Mouse (Mus musculus) intestine, embryonic 14.5 days (tissue): Measurements from ENCODE around the gene Rab17. TPM values are rescaled to one million over a fixed set of nuclear protein-coding genes. Genes with fewer than 3 reads are reported as not detected.

Experiments
- ATAC-seq: fragments of 200-750 bp; cut with Nextera tagmentation; replicated peaks from 2 replicates; pipeline ENCODE4 v1.8.0; 2017; ENCODE audit warnings: low read depth, moderate number of reproducible peaks, moderate TSS enrichment, moderate library complexity; ENCODE audit not compliant: low FRiP score, low TSS enrichment
- DNase-seq: peaks from one replicate; pipeline ENCODE4 v3.0.0-alpha.2; 2018; ENCODE audit warnings: low spot score
- H3K27ac ChIP-seq: fragments of 300-500 bp; sonication (generic); 2 replicates; pipeline ENCODE4 v1.5.1; 2014; ENCODE audit warnings: low read depth, mild to moderate bottlenecking, control low read depth
- H3K27me3 ChIP-seq: fragments of 300-500 bp; sonication (generic); replicated peaks from 2 replicates; pipeline ENCODE4 v1.6.1; 2014; ENCODE audit warnings: low read length, control low read depth; ENCODE audit not compliant: control insufficient read depth, insufficient read depth
- H3K36me3 ChIP-seq: fragments of 300-500 bp; sonication (generic); 2 replicates; pipeline ENCODE4 v1.6.1; 2014; ENCODE audit warnings: low read length, control low read depth; ENCODE audit not compliant: control insufficient read depth, insufficient read depth
- H3K4me1 ChIP-seq: fragments of 300-500 bp; sonication (generic); replicated peaks from 2 replicates; pipeline ENCODE4 v1.6.1; 2014; ENCODE audit warnings: low read length, control low read depth, mixed read lengths; ENCODE audit not compliant: control insufficient read depth, insufficient read depth
- H3K4me2 ChIP-seq: fragments of 300-500 bp; sonication (generic); 2 replicates; pipeline ENCODE4 v1.6.1; 2014; ENCODE audit warnings: low read length
- H3K4me3 ChIP-seq: fragments of 300-500 bp; sonication (generic); 2 replicates; pipeline ENCODE4 v1.5.1; 2014; ENCODE audit warnings: low read depth, low read length, control low read depth, mixed read lengths
- H3K9ac ChIP-seq: fragments of 300-500 bp; sonication (generic); 2 replicates; pipeline ENCODE4 v1.6.1; 2014; ENCODE audit warnings: mild to moderate bottlenecking, low read length
- H3K9me3 ChIP-seq: fragments of 300-500 bp; sonication (generic); 2 replicates; pipeline ENCODE4 v1.6.1; 2016; ENCODE audit warnings: low read length, control low read depth; ENCODE audit not compliant: control insufficient read depth
- WGBS: fragments of 180-500 bp; shearing (Covaris S2); extraction: QIAGEN DNeasy Blood & Tissue Kit; methylation state at CpG from one replicate; pipeline ENCODE4 v1.1.7; 2014; 5-methylcytosine and 5-hydroxymethylcytosine counted together
- polyA plus RNA-seq: library from polyadenylated mRNA; unstranded; fragments of >200 nt; fragmentation: Nextera tagmentation; extraction: Ambion mirVana; gene quantifications from 2 replicates; pipeline ENCODE4 v1.2.1, GENCODE M21; 2014

Gene Rab17
- polyA plus RNA-seq, 1 experiment from 2014 or later = 22.8 TPM

- 69% methylated on average over 6 of the region's 6 CpGs for WGBS
- Histone ChIP-seq H3K4me3 (no peak overlapping the region), H3K4me2 (no peak overlapping the region), H3K36me3 (no peaks in the 10 kb centered on the region), H3K27me3 (no peaks in the 10 kb centered on the region; the same call in 1 of the 2 replicates), H3K9ac (no peak overlapping the region), H3K27ac (no peak overlapping the region), H3K9me3 (no peaks in the 10 kb centered on the region), H3K4me1 (peaks cover 23% of the 10 kb centered on the region)
- DNase-seq (no peak), ATAC-seq (no peak)
These were observed 56.2 kb downstream of the Rab17 start for GRCm38 (mm10) chr1:90913231-90913630.

DNA sequence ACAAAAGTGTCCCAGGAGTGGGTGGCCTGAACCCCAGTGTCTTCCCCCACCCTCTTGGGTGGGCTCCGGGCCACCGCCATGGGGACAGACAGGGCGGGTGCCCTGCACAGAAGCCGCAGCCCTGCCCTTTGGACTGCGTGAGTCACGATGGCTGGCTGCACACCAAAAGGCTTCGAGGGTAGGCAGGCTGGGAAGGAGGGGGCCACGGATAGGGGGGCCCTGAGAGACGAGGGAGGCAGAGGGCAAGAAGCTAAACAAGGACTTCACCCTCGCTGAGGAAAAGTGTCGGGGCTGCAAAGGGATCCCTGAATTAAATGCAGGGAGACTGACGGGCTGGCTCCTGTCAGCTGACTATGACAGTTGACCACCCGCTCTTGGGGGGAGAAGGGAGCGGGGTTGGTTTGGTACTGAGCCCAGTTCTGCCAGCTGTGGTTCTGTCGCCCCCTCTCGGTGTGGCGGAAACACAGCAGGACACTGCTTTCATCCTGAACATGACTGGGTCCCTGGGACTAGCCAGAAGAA lies 59.8 kb downstream of the Rab17 start:
- H3K4me2 ChIP-seq = peak overlapping the region; percentile 27
- H3K27ac ChIP-seq = peak overlapping the region; percentile 58
- H3K4me1 ChIP-seq = peaks cover 24% of the 10 kb centered on the region
- no peaks in the 10 kb centered on the region; the same call in 1 of the 2 replicates for H3K27me3 ChIP-seq
- H3K4me3 ChIP-seq = no peak overlapping the region
- peak; percentile 51; the same call in 1 of the 2 replicates for ATAC-seq
- 32% methylated on average over 17 of the region's 17 CpGs for WGBS
- H3K9me3 ChIP-seq = no peaks in the 10 kb centered on the region
- H3K36me3 ChIP-seq = no peaks in the 10 kb centered on the region
- H3K9ac ChIP-seq = no peak overlapping the region
- DNase-seq = peak; percentile 69

DNA sequence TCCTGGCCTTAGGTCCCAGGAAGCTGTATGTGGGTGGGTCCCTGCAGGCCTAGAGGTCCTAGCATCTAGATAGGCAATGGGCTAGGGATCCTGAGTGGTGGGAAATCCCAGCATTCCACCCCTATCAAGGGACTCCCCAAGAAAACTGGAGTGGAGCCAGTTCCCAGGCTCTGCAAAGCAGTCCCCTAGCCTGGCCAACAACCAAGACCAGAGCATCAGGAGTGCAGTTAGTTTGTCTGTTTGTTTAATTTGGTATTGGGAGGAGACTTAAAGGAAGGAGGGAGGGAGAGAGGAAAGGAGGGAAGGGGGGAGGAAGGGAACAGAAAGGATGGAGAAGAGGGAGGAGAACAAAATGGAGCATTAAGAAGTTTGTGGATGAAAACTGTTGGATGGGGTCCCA lies 60.3 kb downstream of the Rab17 start:
- Histone ChIP-seq H3K27ac (peak overlapping the region; percentile 58), H3K9ac (no peak overlapping the region), H3K36me3 (no peaks in the 10 kb centered on the region), H3K4me3 (no peak overlapping the region), H3K27me3 (no peaks in the 10 kb centered on the region; the same call in 1 of the 2 replicates), H3K4me2 (peak overlapping the region; percentile 27; the same call in 1 of the 2 replicates), H3K4me1 (peaks cover 26% of the 10 kb centered on the region), H3K9me3 (no peaks in the 10 kb centered on the region)
- DNase-seq (no peak), ATAC-seq (no peak)

Other genes with a start within 250 kb of the Rab17 start
- 103 TPM in 2 replicates for gene Col6a3, start 125.7 kb downstream of the Rab17 start, polyA plus RNA-seq
- 0.60 and 0.96 TPM in 2 replicates for gene Mlph, start 54.6 kb downstream of the Rab17 start, polyA plus RNA-seq
- gene Prlh, start 16.6 kb downstream of the Rab17 start, polyA plus RNA-seq = not detected in 2 replicates
- gene Lrrfip1, start 29.1 kb upstream of the Rab17 start, polyA plus RNA-seq = 60.4 and 65.3 TPM in 2 replicates
- gene Rbm44, start 175.4 kb upstream of the Rab17 start, polyA plus RNA-seq = 0.94 and 1.3 TPM in 2 replicates
- gene Ramp1, start 210.2 kb upstream of the Rab17 start, polyA plus RNA-seq = 5.4 and 6.0 TPM in 2 replicates